Mouse (Mus musculus): ENCODE results near the gene Ncaph2.

The Ncaph2 gene

DNA sequence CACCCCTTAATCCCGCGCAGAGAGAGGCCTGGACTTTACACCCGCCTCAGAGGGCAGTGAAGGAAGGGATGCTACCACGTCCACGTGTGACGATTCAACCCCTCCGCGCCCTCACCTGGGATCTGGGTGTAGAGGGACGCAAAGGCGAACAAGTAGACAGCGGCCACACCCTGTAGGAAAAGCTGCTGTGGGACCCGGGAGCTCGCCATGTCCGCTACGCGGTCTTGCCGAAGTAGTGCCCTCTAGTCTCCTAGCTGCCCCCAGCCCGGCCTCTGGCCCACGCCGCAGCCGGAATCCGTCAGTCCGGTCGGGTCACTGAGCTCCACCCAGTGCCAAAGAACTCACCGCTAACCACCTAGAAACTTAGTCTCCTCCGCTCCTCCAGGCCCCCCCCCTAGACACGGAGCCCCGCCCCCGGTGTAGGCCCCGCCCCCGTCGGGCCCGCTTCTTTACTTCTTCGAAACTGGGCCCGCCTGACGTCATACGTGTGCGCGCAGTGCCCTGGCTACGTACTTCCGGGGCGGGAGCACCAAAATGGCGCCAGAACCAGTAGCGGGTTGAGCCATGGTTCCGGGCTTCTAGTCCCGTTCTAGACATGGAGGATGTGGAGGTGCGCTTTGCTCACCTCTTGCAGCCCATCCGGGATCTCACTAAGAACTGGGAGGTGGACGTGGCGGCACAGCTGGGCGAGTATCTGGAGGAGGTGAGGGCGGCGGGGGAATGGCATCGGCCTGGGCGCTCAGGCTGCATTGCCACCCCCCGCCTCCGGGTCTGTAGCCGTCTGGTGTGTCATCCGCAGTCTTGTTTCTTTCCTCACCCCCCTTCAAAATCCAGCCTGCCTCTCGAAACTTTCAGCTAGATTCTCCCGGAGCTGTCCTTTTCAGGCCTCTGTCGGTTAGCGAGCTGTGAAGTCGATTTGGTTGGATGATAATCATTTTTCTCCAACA lies at the start of gene Ncaph2, which contains the start of gene Lmf2:
Ncaph2 (plus strand) TSS at position 479 of the 947 bp plus-strand sequence.
Lmf2 (minus strand) TSS at position 419 of the 947 bp plus-strand sequence.
- DNase-seq (ENCODE audit: low spot score) = peak; percentile 97

DNA sequence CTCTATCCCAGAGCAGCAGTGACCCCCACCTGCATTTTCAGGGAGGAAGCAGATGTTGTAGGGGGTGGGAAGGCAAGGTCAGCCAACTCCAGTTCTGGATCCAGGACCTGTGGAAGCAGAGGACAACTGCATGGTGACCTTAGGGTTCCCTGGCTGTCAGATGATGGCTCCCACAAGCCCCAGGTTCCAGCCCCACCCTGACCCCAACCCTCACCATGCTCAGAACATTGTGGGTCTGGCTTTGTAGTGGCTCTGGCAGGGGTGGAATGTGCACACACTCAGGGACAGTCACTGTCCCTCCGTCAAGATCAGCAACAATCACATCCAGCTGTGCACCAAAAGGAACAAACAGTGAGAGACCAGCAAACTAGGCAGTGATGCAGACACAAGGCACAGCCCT lies 49.6 kb upstream of the Ncaph2 start:
- no peak for DNase-seq (ENCODE audit: low spot score)

DNA sequence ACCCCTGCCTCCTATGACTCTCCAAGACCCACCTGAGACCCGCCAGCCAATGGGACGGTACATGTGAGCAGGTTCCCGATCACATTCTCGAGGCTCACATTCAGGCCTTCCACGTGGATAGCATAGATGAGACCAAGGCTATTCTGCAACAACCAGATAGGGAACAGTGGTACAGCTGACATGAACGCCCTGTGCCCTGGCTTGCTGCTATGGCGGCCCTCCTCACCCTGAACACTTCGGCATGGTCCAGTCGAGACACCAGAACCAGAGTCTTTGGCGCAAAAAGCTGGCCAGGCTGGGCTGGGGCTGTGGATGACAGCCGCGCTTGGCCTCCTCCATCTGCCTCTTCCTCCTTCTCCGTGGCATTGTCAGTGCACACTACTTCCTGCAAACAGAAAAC lies 48.1 kb upstream of the Ncaph2 start:
- no peak for DNase-seq (ENCODE audit: low spot score)

DNA sequence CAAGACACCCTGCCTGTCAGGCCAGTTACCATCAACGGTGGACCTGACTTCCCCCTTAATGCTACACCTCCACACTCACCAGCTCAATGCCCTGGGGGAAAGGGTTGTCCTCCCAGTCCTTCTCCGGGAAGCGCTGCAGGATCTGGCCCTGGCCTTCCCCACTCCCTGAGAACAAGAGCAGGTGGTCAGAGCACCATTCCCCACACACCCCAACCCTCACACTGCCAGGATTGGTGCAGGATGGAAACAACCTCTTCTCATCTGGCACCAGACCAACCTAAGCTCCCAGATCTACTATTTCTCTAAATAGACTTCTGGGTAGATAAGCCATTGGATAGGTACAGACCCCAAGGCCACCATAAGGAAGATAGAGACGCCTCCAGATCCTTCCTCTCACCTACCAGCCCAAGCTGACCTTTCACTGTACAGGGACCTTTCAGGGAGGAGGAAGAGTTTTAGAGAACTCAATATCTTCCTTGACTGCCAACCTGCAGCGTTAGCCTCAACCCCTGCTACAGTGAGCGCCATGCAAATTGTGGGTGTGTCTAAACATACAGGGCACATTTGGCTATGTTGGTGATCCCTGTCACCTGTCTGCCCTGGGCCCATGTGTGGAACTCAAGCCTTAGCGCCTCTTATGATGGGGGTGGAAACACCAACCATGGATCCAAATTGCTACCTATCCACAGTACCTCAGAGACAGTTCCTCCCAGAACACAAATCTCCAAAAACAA lies 46.9 kb upstream of the Ncaph2 start:
- no peak for DNase-seq (ENCODE audit: low spot score)

DNA sequence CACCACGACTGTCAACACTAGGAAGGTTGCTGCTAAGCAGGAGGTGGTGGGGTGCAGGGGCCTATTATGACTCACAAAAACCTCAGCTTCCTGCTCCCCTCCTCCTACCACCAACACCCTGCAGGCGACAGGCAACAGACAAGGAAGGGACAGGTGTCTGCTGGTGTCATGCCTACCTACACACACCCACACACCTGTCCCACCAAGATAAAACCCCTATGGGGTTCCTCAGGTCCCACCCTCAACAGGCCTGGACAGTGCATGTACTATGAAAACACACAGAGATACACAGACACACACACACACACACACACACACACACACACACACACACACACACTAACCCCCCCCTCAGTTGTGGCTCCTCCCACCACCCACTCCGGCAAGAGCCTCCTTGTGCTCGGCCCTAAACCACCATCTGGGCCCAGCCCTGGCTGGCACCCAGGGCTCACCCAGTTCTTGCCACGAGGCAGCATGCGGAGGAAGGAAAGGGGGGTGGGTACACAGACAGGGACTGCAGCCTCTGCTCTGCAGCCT lies 45.5 kb upstream of the Ncaph2 start:
- peak; percentile 88 for DNase-seq (ENCODE audit: low spot score)

DNA sequence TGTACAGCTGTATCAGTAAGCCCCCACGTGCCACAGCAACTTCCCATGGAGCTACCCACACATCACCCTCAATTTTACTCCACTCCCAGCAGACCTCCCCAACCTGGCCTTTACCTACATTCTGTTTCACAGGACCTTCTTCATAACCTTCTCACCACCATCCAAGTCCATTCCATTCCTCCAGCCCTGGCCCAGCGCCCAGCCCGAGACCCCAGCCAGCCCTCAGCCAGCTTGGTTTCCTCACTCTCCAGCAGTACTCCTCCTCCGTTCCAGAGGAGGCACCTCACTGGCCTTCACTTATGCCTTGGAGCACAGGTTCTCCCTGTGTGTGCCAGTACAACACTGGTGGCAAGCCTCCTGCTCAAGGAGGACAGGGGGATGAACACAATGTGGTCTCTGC lies 42.2 kb upstream of the Ncaph2 start:
- DNase-seq (ENCODE audit: low spot score) = no peak

DNA sequence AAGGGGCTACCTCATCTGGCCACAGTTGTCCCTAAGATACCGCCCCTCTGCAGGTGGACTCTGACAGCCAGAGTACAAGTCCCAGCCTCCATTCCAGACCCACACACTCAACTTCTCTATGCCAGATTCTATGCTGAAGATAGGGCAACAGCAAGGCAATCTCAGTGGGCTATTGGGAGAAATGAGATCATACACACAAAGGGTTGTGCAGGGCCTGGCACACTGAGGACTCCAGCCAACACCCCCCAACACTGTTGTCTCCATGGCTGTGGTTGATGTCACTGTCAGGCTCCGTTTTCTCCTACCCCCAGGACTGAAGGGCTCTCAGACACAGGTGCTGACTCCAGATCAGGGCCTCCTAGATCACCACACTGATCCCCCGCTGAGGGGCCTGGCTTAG lies 41.4 kb upstream of the Ncaph2 start:
- no peak for DNase-seq (ENCODE audit: low spot score)

DNA sequence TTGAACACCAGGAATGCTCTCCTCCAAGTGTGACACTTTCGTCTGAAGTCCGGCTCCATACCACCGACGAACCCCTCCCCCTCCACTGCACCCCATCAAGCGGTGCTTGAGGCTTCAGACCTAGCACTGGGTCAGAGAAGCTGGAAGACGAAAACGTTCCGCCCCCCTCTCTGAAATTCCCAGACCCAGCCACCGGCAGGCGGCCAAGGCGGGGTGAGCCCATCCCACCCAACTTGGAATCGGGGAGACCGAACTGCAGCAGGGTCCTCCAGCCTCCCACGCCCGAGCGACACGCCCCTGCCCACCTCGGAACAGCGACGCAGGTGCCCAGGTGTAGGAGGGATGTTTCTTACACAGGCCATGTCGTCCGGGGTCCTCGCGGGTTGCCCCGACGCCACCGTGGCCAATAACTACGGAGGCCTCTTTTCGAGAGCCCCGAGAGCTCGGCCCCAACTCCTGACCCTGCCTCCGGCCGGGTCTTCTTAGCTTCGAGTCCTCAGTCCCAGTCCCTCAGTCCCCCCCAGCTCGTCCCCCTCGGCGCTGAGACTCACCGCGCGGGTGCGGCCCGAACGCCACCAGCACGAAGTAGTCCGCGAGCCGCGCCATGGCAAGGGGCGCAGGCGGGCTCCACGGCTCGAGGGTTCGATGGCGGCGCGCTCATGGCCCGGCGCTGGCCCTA lies 40.9 kb upstream of the Ncaph2 start:
- DNase-seq (ENCODE audit: low spot score) = no peak

DNA sequence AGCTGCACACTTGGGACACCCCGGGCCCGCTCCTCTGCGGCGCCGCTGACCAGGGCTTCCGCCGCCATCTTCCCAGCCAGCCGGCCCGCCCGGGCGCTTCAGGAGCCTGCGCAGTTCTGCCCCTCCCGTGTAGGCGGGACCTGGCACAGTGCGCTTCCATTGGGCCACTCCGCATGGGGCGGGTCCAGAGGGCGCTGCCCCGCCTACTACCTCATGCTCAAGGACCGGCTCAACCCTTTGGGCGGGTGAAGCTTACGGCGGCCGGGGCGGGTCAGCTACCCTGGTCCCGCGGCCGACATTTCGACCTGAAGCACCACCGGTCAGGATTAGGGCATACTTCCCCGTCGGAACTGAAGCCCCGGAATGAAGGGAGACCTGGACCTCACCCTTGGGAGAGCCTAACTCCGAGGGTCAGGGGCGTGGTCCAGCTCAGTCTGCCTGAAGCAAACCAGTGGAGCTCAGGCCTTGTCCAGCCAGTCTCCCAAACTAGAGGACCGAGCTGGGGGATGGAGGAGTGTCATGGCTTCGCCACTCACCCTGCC lies 40.3 kb upstream of the Ncaph2 start, which contains the start of gene Sbf1:
Sbf1 (minus strand) TSS at position 122 of the 542 bp plus-strand sequence.
- peak; percentile 96 for DNase-seq (ENCODE audit: low spot score)

DNA sequence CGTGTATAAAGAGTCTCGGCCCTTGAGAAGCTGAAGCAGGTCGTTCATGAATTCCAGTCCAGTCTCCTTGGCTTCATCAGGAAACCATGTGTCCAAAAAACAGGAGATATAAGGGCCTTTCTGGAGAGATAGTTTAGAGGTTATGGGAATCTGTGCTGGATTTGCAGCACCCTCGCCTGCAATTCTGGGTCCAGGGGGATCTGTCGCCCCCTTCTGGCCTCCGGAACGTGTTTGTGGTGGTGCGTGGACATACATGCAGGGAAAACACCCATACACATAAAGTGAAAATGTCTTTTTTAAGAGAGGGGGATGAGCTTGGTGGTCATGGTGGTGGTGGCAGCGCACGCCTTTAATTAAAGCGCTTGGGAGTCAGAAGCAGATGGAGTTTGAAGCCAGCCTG lies 39.4 kb upstream of the Ncaph2 start:
- DNase-seq (ENCODE audit: low spot score) = no peak

DNA sequence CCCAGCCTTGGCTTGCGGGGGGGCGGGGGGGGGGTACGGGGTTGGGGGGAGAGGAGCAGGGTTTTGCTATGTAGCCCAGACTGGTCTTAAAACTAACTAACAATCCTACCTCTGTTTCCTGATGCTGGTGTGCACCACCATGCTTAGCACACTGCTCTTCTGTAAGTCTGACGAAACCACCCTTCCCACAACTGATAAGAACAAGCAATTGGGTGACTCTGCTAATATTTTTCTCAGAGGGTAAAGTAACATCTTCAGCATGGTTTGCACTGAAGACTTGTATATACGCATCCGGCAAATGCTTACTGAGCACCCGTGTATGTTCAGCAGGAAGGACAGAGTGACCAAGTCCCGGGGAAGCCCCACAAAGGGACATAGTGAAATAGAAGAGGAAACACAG lies 34.3 kb upstream of the Ncaph2 start:
- DNase-seq (ENCODE audit: low spot score) = no peak

DNA sequence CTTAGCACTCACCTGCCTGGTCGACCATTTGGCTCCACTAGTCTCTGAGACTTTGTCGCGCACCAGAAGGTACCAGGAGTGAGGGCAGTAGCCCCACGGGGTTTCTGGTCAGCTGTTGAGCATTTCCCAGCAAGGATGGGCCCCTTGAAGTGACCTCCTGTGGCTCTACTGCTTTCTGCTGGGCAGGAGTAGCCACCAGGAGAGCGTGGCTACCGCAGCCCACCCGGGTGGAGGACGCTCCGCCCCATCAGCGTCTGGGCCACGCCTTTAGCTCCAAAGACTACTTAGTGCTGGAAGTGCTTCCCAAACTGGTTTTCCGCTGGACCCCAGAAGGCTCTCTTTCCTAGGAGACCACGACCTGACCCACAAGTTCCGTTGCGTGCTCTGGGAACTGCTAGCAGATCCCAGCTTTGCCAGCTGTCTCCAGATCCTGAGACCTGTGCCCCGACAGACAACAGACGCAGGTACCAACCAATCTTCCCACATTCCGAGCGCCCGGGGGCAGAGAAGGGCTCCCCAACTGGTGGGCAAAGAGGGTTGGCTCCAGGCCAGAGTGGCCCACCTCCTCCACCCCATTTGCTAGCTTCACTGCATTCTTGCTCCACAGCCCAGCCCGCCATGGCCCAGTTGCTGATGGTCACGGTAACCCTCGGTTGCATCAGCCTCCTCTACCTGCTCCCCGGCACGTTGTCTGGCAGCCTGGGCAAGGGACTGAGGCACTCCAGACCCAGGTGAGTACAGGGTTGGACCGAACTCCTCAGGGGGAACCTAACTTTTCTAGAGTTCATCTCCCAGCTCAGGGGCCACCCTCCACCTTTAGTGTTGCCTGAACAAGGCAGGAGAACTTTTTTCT lies 32.6 kb upstream of the Ncaph2 start, which contains the start of gene Adm2:
Adm2 (plus strand) TSS at position 51 of the 853 bp plus-strand sequence.
- no peak for DNase-seq (ENCODE audit: low spot score)

DNA sequence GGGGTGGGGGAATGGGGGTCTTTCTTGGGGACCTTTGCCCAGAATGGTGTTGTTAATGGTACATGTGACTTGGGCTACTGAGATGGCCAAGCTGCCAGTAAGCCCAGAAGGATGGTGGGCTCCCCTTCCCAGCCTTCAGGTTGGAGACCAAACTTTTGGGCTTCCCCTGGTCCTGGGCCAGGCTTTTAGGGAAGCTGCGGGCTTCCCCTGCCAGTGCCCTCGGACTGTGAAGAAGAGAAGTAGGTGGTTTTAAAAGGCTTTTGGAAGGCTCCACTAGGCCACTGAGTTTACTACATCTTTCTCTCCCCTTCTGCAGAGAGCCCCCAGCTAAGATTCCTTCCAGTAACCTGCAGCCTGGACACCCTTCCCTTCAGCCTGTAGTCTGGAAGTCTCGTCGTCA lies 31.9 kb upstream of the Ncaph2 start:
- DNase-seq (ENCODE audit: low spot score) = no peak

DNA sequence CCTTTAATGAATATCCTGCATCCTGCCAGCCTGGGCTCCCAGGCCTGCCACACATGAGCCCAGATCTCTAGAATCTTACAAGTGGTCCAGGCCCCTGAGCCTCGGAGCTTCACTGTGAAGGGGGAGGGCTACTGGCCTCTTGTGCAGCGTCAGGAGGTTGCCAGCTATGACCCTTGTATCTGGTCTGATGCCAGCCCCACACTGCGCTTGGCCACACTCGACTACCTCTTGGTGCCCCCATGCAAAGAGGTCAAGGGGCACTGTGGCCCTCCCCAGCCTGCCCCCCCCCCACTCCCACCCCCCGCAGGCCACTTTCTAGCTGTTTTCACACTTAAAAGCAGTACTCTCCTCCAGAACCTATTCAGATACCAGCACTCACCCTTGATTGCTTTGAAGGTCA lies 29.1 kb upstream of the Ncaph2 start:
- no peak for DNase-seq (ENCODE audit: low spot score)

DNA sequence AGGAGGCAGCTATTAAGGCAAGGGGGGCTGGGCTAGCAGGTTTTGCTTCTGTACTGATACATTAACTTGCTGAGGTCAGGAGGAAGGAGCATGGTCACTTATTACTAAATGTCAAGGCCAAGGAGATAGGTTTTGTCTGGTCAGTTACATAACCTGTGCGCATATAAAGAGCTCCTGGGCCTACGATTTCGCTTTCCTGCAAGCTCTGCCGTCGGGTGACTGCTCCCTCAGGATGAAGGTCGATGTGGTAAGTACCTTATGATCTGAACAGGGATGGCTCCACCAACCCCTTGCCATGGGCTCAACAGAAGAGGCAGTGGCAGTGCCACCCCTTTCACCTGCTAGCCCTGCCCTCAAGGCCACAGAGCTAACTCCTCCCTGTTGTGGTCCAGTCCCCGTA lies 21.2 kb upstream of the Ncaph2 start, which contains the start of gene Miox:
Miox (plus strand) TSS at position 128 of the 400 bp plus-strand sequence.
- DNase-seq (ENCODE audit: low spot score) = no peak

DNA sequence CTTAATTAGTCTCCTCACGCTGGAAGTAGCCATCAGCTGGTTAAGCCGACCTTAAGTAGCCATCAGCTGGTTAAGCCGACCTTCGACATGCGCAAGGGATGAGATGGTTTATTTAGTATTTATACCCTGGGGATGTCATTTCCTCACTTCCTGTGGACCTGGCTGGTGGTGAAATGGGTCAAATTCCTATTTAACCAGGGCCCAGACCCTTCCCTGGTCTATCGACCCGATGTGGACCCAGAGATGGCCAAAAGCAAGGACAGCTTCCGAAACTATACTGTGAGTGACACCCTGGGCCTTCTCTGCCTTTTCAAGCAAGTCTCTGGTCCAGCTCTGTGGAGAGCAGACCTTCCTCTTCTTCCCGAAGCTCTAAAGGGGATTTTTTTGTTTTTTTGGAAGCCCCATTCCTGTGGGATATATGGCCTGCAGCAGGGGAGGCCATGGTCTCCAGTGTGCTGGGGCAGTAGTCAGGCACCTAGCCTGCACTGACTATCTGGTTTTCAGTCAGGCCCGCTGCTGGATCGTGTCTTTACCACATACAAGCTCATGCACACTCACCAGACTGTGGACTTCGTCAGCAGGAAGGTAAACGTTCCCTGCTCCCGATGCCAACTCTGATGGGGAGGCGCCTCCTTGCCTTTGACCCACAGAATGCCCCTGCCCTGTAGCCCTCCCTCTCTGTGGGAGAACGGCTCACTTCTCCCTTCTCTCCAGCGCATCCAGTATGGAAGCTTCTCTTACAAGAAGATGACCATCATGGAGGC lies 20.6 kb upstream of the Ncaph2 start:
- no peak for DNase-seq (ENCODE audit: low spot score)

DNA sequence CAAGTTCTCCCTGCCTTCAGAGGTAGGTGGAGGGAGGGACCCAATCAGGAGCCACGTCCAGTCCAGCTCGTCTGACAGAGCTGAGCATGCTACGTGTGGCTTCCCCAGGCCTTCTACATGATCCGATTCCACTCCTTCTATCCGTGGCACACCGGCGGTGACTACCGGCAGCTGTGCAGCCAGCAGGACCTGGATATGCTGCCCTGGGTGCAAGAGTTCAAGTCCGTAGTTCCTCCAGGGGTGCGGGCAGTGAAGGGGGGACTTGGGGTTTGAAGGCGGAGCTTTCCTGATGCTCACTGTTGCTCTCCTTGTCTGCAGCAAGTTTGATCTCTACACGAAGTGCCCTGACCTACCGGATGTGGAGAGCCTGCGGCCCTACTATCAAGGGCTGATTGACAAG lies 19.1 kb upstream of the Ncaph2 start:
- DNase-seq (ENCODE audit: low spot score) = no peak

DNA sequence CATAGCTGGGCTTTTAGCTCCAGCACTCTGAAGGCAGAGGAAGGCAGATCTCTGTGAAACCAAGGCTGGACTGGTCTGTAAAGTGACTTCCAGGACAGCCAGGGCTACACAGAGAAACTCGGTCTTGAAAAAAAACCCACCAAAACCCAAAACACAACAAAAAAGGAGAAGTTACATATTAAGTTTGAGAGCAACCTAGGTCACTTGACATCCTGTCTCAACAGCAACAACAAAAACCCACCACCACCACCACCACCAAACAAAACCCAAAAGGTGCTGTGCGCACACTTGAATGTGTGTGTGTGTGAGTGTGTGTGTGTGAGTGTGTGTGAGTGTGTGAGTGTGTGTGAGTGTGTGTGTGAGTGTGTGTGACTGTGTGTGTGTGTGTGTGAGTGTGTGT lies 15.8 kb upstream of the Ncaph2 start:
- DNase-seq (ENCODE audit: low spot score) = no peak

DNA sequence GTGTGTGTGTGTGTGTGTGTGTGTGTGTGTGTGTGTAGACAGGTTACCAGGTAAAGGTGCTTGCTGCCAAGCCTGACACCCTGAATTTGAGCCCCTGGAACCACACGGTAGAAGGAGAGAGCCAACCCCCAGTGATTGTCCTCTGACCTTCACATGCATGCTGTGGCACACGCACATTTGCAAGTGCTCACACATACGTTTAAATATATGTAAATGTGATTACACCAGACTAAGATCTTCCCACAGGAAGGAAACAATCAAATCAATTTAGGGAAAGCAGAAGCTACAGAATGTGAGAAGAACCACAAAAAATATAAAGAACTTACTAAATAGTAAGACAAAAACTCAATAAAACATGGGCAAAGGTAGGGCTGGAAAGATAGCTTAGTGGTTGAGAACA lies 15.4 kb upstream of the Ncaph2 start:
- no peak for DNase-seq (ENCODE audit: low spot score)

DNA sequence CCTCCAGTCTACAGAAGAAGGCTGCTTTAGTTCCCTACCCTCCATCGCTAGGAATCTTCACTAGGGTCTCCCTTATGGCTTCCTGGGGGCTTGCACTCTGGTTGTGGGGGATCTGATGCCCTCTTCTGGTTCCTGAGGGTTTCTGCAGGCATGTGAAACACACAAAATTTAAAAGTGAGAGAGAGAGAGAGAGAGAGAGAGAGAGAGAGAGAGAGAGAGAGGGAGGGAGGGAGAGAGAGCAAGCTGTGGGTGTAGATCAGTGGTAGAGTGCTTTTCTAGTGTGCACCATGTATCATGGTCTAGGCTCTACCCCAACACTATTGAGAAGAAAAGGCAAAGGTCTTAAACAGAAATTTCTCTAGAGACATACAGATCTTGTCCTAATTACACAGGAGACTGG lies 13.8 kb upstream of the Ncaph2 start:
- no peak for DNase-seq (ENCODE audit: low spot score)

Data from T-cell, adult 2 months (primary cell).